ENCODE assay signal across 8 mouse cellular contexts in the genomic region with DNA sequence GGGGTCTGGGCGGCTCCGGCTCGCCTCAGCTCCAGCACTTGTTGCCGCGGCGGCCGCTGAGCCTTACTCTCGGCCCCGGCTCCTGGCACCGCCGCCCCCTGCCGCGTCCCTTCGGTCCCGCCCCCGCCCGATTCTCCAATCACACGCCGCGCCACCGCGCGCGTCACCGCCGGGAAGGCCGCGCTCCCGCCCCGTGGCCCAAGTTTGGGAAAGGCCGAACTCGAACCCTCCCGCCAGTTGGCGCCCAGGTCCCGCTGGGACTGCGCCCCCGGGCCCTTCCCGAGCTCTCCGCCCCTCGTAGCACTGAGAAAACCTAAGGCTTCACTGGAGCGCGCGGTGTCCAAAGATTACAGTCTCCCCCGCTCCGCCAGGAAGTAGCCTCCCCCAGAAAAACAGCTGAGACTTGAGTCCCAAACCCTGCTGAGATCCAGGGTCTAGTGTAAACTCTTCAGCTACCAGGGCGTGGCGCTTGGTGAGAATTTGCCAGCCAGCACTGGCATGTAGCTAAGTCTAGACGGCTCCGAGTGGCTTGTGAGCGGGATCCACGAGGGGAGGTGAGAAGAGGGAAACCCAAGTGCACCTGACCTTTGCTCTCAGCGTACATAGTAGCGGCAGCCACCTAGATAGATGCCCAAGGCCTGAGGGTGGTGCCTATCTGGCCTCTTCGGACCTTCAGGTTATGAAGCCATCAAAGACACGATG. TPM values are rescaled to one million over a fixed set of nuclear protein-coding genes. Genes with fewer than 3 reads are reported as not detected.
DNase-seq lines count a peak whose midpoint lies in the region; ATAC-seq lines count a peak whose summit lies in the region.

No protein-coding gene starts in this region.

- under 1% methylated on average over 51 of the region's 55 CpGs for WGBS in hindbrain, embryonic 12.5 days

- peak; percentile 74 for DNase-seq in MEL-GATA-1-ER (ENCODE audit: extremely low read depth, low read depth)
- peak; percentile 62 to 66 for DNase-seq in cerebellum, postnatal 14 days
- DNase-seq in frontal cortex, postnatal 10 days (ENCODE audit: low spot score in 2 of 2): peak; percentile 47 to 76
- peak; percentile 47 for DNase-seq in left cerebral cortex, adult 11 months (ENCODE audit: low spot score)
- peak; percentile 93 to 95 for DNase-seq in lung, postnatal 4 days
- DNase-seq in retina, postnatal 1 day: peak; percentile 90
- peak; percentile 85 to 86 for DNase-seq in urinary bladder, adult 18-20 months (ENCODE audit: low spot score in 2 of 2)

- peak overlapping the region; percentile 73 for H3K4me3 ChIP-seq in hindbrain, embryonic 12.5 days

- H3K27ac ChIP-seq in hindbrain, embryonic 12.5 days: no peak overlapping the region

- H3K36me3 ChIP-seq in hindbrain, embryonic 12.5 days: no peaks in the 10 kb centered on the region

- peaks cover 19% of the 10 kb centered on the region for H3K4me1 ChIP-seq in hindbrain, embryonic 12.5 days

- peak overlapping the region; percentile 66 for H3K9ac ChIP-seq in hindbrain, embryonic 12.5 days

- ATAC-seq in hindbrain, embryonic 12.5 days (ENCODE audit: low FRiP score): peak; percentile 93

- peaks cover 77% of the 10 kb centered on the region for H3K27me3 ChIP-seq in hindbrain, embryonic 12.5 days

- H3K9me3 ChIP-seq in hindbrain, embryonic 12.5 days (replicated peaks): no peaks in the 10 kb centered on the region

- peak overlapping the region; percentile 99 for H3K4me2 ChIP-seq in hindbrain, embryonic 12.5 days (replicated peaks)

RNA-seq across cellular contexts. Expression of gene B3gnt2, which starts 1.0 kb away (rescaled TPM):
- polyA plus RNA-seq in hindbrain, embryonic 12.5 days (2016; fragmentation: Nextera tagmentation; extraction: Ambion mirVana): 3.4 and 4.7 TPM in 2 replicates
